Mouse (Mus musculus) heart, adult 2 months (tissue): ENCODE measurements around the gene Tnfaip6. TPM values are rescaled to one million over a fixed set of nuclear protein-coding genes. Genes with fewer than 3 reads are reported as not detected.
"Not testable (repeated sequence)": the region's sequence is repeated elsewhere in the genome, so short reads cannot be mapped to it uniquely, and the experiment has no call there.

Experiments used
- DNase-seq, 2 experiments: peaks; one replicate each; pipeline ENCODE4 v3.0.0; 2021
- H3K27ac ChIP-seq: fragments of 200-600 bp; 2 replicates; pipeline ENCODE4 v1.8.1; 2022
- H3K27me3 ChIP-seq: fragments of 200-500 bp; 2 replicates; pipeline ENCODE4 v1.6.1; 2012; ENCODE audit warnings: mild to moderate bottlenecking, low read length, inconsistent platforms, mixed read lengths; ENCODE audit not compliant: control insufficient read depth, insufficient read depth
- H3K36me3 ChIP-seq: fragments of 200-500 bp; 2 replicates; pipeline ENCODE4 v1.6.1; 2012; ENCODE audit warnings: low read length, inconsistent platforms; ENCODE audit not compliant: control insufficient read depth, insufficient read depth
- H3K4me1 ChIP-seq: fragments of 200-500 bp; 2 replicates; pipeline ENCODE4 v1.6.1; 2011; ENCODE audit warnings: low read length; ENCODE audit not compliant: control insufficient read depth, insufficient read depth
- H3K4me3 ChIP-seq: fragments of 200-600 bp; 2 replicates; pipeline ENCODE4 v1.8.1; 2022
- H3K79me2 ChIP-seq: fragments of 200-500 bp; replicated peaks from 2 replicates; pipeline ENCODE4 v1.6.1; 2012; ENCODE audit warnings: mild to moderate bottlenecking, inconsistent platforms, low read length, moderate library complexity, mixed read lengths; ENCODE audit not compliant: control insufficient read depth, insufficient read depth
- H3K9ac ChIP-seq: fragments of 200-500 bp; 2 replicates; pipeline ENCODE4 v1.6.1; 2012; ENCODE audit warnings: low read depth, mild to moderate bottlenecking, control low read depth, inconsistent platforms, low read length, mixed read lengths
- CTCF ChIP-seq: fragments of 200-600 bp; IDR thresholded peaks from 2 replicates; pipeline ENCODE4 v1.8.1; 2022; ENCODE audit warnings: antibody characterized with exemption, mild to moderate bottlenecking, moderate library complexity
- EP300 ChIP-seq: fragments of 200-500 bp; IDR thresholded peaks from 2 replicates; pipeline ENCODE4 v1.6.1; 2011; ENCODE audit warnings: low read depth, low read length, control low read depth; ENCODE audit not compliant: insufficient read depth
- POLR2A ChIP-seq: fragments of 200-500 bp; IDR thresholded peaks from 2 replicates; pipeline ENCODE4 v1.6.1; 2011; ENCODE audit warnings: mild to moderate bottlenecking, low read depth, low read length, control low read depth; ENCODE audit not compliant: insufficient read depth
- WGBS: fragments of 180-500 bp; shearing (Covaris S2); methylation state at CpG from one replicate; pipeline ENCODE4 v1.1.7; 2018; 5-methylcytosine and 5-hydroxymethylcytosine counted together
- intact Hi-C: fragments of 180-260 bp; cut with DNase I; formaldehyde crosslinking; loops from one replicate; pipeline ENCODE4 v1.15.1; 2025
- polyA plus RNA-seq: library from polyadenylated mRNA; depleted of rRNA; stranded (reverse); fragments of >200 nt; gene quantifications from 2 replicates; pipeline ENCODE4 v1.2.3, GENCODE M21; 2012
- total RNA-seq, 2 experiments: library from RNA; stranded (reverse); gene quantifications; 2 replicates each; pipeline ENCODE4 v1.2.3; 2021

Gene Tnfaip6
- total and polyA plus RNA-seq, 3 experiments: 0.41 to 1.1 (median 1.1) TPM

DNA sequence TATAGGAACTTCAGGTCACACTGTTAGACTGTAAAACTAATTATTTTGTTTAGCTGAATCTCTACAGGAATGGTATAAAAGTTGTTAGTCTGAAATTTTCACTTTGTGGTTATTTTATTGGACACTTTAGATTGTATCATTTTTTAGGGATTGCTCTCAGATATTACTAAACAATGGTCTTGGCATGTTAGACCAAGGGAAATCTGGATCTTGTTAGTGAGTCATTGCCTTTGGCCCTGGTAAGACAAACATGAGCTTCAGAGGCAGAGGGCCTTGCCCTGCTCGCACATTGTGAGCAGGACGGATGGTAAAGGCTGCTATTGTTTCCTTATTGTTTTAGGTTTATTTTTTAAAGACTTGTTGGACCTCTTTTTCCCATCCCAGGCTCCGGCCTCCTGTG is 31.4 kb upstream of the Tnfaip6 start:
- Histone ChIP-seq H3K4me3 (no peak overlapping the region), H3K36me3 (no peaks in the 10 kb centered on the region), H3K27ac (no peak overlapping the region), H3K4me1 (no peaks in the 10 kb centered on the region), H3K79me2 (no peaks in the 10 kb centered on the region), H3K9ac (no peak overlapping the region), H3K27me3 (no peaks in the 10 kb centered on the region)
- no peak for DNase-seq
- TF ChIP-seq POLR2A (no peak), CTCF (no peak), EP300 (no peak)
- intact Hi-C loops: no loop called here
- 54% methylated on average over 3 of the region's 3 CpGs for WGBS

DNA sequence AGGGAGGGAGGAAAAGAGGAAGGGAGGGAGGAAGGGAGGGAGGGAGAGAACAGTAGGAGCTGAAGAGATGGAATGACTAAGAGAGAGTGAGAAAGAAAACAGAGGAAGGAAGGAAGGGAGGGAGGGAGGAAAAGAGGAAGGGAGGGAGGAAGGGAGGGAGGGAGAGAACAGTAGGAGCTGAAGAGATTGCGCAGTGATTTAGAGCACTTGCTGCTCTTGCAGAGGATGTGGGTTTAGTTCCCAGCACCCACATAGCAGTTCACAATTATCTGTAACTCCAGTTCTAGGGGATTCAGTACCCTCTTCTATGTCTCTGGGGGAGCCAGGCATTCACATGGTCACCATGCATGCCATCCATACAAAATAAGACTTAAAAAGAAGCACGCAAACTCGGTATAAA is 26.0 kb upstream of the Tnfaip6 start:
- H3K9ac ChIP-seq, H3K79me2 ChIP-seq, intact Hi-C loops, H3K4me3 ChIP-seq, DNase-seq, H3K4me1 ChIP-seq, H3K36me3 ChIP-seq, H3K27ac ChIP-seq, H3K27me3 ChIP-seq: not testable (repeated sequence)
- 89% methylated on average over 3 of the region's 3 CpGs for WGBS

DNA sequence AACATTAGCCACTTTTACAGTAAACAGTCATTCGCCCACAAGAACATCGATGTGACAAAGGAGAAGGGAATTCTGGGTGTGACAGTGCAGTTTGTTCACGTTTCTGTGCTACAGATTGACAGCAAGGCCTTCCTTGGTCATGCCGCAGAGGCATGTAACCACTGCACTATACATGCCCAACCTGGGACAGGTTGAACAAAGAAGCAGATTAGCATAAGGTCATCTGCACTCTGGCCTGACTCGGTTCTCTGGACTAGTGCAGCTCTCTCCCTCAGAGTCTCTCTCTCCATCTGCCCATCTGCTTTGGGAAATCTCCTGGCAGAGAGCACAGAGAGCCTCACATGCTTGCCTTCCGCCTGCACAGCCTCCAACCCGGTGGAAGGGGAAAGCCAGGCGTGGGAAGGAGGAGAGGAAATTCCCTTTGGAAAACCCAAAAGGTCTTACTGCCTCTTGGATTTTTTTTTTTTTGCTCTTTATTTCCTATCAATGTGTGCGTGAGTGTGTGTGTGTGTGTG is 24.4 kb upstream of the Tnfaip6 start:
- 61% methylated on average over 9 of the region's 9 CpGs for WGBS
- Histone ChIP-seq H3K4me1 (peaks cover 1% of the 10 kb centered on the region; the same call in 1 of the 2 replicates), H3K9ac (no peak overlapping the region), H3K4me3 (no peak overlapping the region), H3K27me3 (no peaks in the 10 kb centered on the region; the same call in 1 of the 2 replicates), H3K36me3 (no peaks in the 10 kb centered on the region), H3K27ac (no peak overlapping the region), H3K79me2 (no peaks in the 10 kb centered on the region)
- no peak for TF ChIP-seq EP300
- intact Hi-C loops: no loop called here
- DNase-seq: peak; percentile 18 to 19

DNA sequence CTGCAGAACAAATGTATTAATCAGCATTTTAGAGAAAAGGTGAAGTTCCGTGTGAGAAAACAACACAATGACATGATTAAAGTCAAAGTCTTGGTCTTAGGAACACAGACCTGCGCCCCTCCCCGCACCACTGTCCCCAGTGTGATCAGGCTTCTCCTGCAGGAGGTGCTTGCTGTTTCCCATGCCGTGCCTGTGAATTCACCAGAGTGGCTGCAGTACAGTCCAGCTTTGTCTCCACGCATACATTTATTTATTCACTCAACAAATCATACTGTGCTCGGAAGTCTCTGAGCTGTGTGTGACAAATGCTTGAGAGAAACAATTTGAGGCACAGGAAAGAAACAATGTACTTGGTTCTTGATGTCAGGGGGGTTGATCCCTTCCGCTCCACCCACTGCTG is 21.4 kb upstream of the Tnfaip6 start:
- no peaks in the 10 kb centered on the region for H3K36me3 ChIP-seq
- 36% methylated on average over 7 of the region's 7 CpGs for WGBS
- H3K79me2 ChIP-seq: no peaks in the 10 kb centered on the region
- no peak for DNase-seq
- H3K9ac ChIP-seq: no peak overlapping the region
- intact Hi-C loops: no loop called here
- TF ChIP-seq POLR2A: no peak
- TF ChIP-seq CTCF: no peak
- H3K27me3 ChIP-seq: no peaks in the 10 kb centered on the region; the same call in 1 of the 2 replicates
- no peak overlapping the region for H3K27ac ChIP-seq
- peaks cover 1% of the 10 kb centered on the region; the same call in 1 of the 2 replicates for H3K4me1 ChIP-seq
- no peak overlapping the region for H3K4me3 ChIP-seq

DNA sequence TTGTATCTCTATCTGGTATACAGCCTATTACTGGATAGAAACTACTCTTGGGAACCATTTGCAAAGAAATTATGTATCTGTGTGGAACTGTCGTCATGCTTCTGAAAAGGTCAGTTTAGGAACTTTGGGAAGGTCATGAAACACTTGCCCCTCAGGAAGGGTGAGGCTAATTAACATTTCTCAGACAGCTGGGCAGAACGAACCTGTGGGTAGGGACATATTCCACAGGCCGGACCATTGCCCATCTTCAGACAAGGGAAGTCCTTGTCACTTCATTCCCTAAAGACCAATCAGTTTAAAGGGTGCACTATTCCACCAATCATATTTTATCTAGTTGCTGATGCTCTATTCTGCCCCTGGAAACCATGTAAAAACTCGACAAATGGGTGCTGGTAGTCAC is 10.7 kb upstream of the Tnfaip6 start:
- Histone ChIP-seq H3K4me3 (no peak overlapping the region), H3K36me3 (no peaks in the 10 kb centered on the region), H3K27me3 (no peaks in the 10 kb centered on the region), H3K4me1 (no peaks in the 10 kb centered on the region), H3K27ac (no peak overlapping the region), H3K79me2 (no peaks in the 10 kb centered on the region), H3K9ac (no peak overlapping the region)
- no peak for TF ChIP-seq EP300
- TF ChIP-seq POLR2A: no peak
- no peak for TF ChIP-seq CTCF
- intact Hi-C loops: no loop called here
- 83% methylated on average over 4 of the region's 4 CpGs for WGBS
- no peak for DNase-seq

DNA sequence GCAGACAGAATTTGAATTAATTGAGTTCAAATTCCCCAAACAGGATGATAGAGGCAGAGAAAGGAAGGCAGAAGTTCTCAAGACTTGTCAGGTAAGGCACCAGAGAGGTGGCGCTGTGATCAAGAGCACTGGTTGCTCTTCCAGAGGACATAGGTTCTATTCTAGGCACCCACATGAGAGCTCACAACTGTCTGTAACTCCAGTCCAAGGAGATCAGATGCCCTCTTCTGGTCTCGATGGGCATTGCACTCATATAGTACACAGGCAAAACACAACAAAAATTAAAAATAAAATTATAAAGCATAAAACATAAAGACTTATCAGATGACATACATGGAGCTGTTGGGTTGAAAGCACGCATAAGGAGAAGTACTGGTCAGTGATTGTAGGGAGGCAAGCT is 8.4 kb upstream of the Tnfaip6 start:
- no peaks in the 10 kb centered on the region for H3K4me1 ChIP-seq
- H3K4me3 ChIP-seq: no peak overlapping the region
- WGBS: 81% methylated on average over 3 of the region's 3 CpGs
- no peaks in the 10 kb centered on the region for H3K36me3 ChIP-seq
- H3K9ac ChIP-seq: no peak overlapping the region
- no peaks in the 10 kb centered on the region for H3K79me2 ChIP-seq
- intact Hi-C loops: no loop called here
- no peaks in the 10 kb centered on the region for H3K27me3 ChIP-seq
- no peak overlapping the region for H3K27ac ChIP-seq
- peak; percentile 49 for TF ChIP-seq CTCF
- no peak for TF ChIP-seq EP300
- DNase-seq: no peak

DNA sequence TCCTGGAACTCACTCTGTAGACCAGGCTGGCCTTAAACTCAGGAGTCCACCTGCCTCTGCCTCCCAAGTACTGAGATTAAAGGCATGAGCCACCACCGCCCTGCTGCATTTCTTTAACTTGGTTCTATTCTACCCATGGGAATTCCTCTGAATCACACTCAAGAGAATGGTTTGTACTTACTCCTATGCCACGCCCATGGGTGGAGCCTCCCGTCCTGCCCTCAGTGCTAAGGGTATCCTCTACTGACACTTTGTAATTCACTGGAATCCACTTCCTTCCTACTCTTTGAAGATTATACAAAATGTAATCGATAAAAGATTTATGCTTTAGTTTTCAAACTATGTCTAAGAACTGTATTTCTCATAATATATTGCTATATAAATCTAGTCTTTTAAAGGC is 6.3 kb upstream of the Tnfaip6 start:
- Histone ChIP-seq H3K9ac (no peak overlapping the region), H3K36me3 (no peaks in the 10 kb centered on the region), H3K27me3 (no peaks in the 10 kb centered on the region), H3K4me3 (no peak overlapping the region), H3K27ac (no peak overlapping the region), H3K79me2 (no peaks in the 10 kb centered on the region), H3K4me1 (no peaks in the 10 kb centered on the region)
- 48% methylated on average over 4 of the region's 4 CpGs for WGBS
- intact Hi-C loops: no loop called here
- DNase-seq: no peak
- TF ChIP-seq EP300: no peak
- TF ChIP-seq POLR2A: no peak
- no peak for TF ChIP-seq CTCF
